In the genomic region with DNA sequence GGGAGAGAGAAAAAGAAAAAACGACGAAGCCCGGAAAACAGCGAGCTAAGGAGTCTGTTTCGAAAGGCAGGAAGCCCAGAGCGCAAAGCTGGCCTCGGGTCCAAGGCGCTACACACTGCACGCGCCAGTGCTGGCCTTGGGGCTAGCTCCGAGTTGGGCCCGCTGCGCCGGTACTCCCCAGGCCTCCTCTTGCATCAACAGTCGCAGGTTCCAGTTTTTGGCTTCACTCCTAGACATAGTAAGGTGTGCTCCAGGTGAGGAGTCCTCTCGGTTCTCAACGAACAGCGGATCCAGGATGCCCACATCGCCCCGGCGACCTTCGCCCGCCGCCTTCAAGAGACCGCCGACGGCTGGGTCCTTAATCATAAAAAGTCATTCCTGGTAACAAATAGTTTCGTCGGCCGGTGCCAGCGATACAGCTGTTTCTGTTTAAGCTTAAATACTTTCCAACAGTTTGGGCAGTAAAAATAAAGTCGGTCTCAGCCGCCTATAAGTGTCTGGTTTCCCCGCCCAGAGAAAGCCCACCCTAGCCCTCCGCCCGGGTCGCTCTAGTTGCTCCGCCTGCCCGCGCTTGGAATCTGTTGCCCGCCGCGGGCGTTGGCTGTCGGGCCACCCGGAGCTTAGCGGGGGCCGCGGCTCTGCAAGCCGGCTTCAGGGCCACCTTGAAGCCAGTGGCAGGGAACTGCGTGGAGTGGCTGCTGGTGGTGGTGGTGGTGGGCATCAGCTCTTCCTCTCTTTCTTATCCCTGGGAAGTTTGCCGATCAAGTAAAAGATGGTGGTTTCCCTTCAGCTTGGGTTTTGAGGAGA, we compare ENCODE assay signal across 9 mouse cellular contexts. TPM values are rescaled to one million over a fixed set of nuclear protein-coding genes. Genes with fewer than 3 reads are reported as not detected.
DNase-seq lines count a peak whose midpoint lies in the region; ATAC-seq and TF ChIP-seq lines count a peak whose summit lies in the region.
"Had no signal": no experiment of that assay in that cellular context is flagged by ENCODE, and none has a peak within 500 bp of the region (broad histone marks: within the 10 kb centered on the region; RNA-seq: fewer than 3 reads in every experiment).

No protein-coding gene starts in this region.

- peaks cover 76% of the 10 kb centered on the region for H3K27me3 ChIP-seq in midbrain, embryonic 11.5 days (ENCODE audit: control insufficient read depth, insufficient read depth, low read length)
- peaks cover 47% of the 10 kb centered on the region for H3K27me3 ChIP-seq in midbrain, embryonic 16.5 days (ENCODE audit: control insufficient read depth, insufficient read depth, low read depth, low read length)
- peaks cover 81% of the 10 kb centered on the region for H3K27me3 ChIP-seq in intestine, embryonic 14.5 days (replicated peaks; ENCODE audit: control insufficient read depth, insufficient read depth, low read length)

- ATAC-seq in midbrain, embryonic 11.5 days (ENCODE audit: low FRiP score), result no peak
- ATAC-seq in midbrain, embryonic 16.5 days, result no peak
- no peak for ATAC-seq in intestine, embryonic 14.5 days (replicated peaks; ENCODE audit: low FRiP score, low TSS enrichment, low read depth)
- no peak for ATAC-seq in granulocyte monocyte progenitor cell, adult 5-6 weeks (replicated peaks; ENCODE audit: poor library complexity, severe bottlenecking)

- no peak overlapping the region for H3K9ac ChIP-seq in midbrain, embryonic 11.5 days (ENCODE audit: low read length)
- H3K9ac ChIP-seq in midbrain, embryonic 16.5 days (ENCODE audit: low read depth, low read length), result no peak overlapping the region
- H3K9ac ChIP-seq in intestine, embryonic 14.5 days (ENCODE audit: low read length), result no peak overlapping the region

- peak overlapping the region; percentile 0; the same call in 1 of the 2 replicates for H3K4me3 ChIP-seq in gastrocnemius, adult 2 months
- no peak overlapping the region for H3K4me3 ChIP-seq in midbrain, embryonic 11.5 days (ENCODE audit: low read depth, low read length)
- no peak overlapping the region for H3K4me3 ChIP-seq in midbrain, embryonic 16.5 days (ENCODE audit: low read depth, low read length)
- H3K4me3 ChIP-seq in intestine, embryonic 14.5 days (ENCODE audit: low read depth, low read length), result peak overlapping the region; percentile 13

- 0 out of 2 replicates have a peak, but pooled peaks cover 3% of the 10 kb centered on the region for H3K36me3 ChIP-seq in midbrain, embryonic 11.5 days (ENCODE audit: control insufficient read depth, insufficient read depth, low read length)
- 0 out of 2 replicates have a peak, but pooled peaks cover 5% of the 10 kb centered on the region for H3K36me3 ChIP-seq in midbrain, embryonic 16.5 days (ENCODE audit: control insufficient read depth, insufficient read depth, low read length)
- H3K36me3 ChIP-seq in intestine, embryonic 14.5 days (ENCODE audit: control insufficient read depth, insufficient read depth, low read length), result peaks cover 7% of the 10 kb centered on the region

- intact Hi-C loops in gastrocnemius, adult 2 months (cut with DNase I), result loop anchor here (5.0 kb wide), 2 partner anchors 45 to 85 kb away; a partner anchor contains a TSS
- intact Hi-C loops in gastrocnemius, postnatal 14 days (cut with DNase I; ENCODE audit: low total_unique reads), result no loop called here

- 2% methylated on average over 52 of the region's 52 CpGs for WGBS in midbrain, embryonic 11.5 days
- WGBS in midbrain, embryonic 16.5 days, result under 1% methylated on average over 52 of the region's 52 CpGs
- WGBS in intestine, embryonic 14.5 days, result under 1% methylated on average over 52 of the region's 52 CpGs

- no peak overlapping the region for H3K4me2 ChIP-seq in midbrain, embryonic 11.5 days
- no peak overlapping the region for H3K4me2 ChIP-seq in midbrain, embryonic 16.5 days (ENCODE audit: low read length)
- H3K4me2 ChIP-seq in intestine, embryonic 14.5 days (ENCODE audit: low read length), result 0 out of 2 replicates have a peak overlapping the region, but pooled peaks have one; percentile 11

- H3K4me1 ChIP-seq in midbrain, embryonic 11.5 days (ENCODE audit: control insufficient read depth, insufficient read depth, low read length), result peaks cover 57% of the 10 kb centered on the region
- peaks cover 43% of the 10 kb centered on the region for H3K4me1 ChIP-seq in midbrain, embryonic 16.5 days (ENCODE audit: control insufficient read depth, insufficient read depth, low read length)
- H3K4me1 ChIP-seq in intestine, embryonic 14.5 days (replicated peaks; ENCODE audit: control insufficient read depth, insufficient read depth, low read length), result peaks cover 51% of the 10 kb centered on the region

- no peak for DNase-seq in gastrocnemius, adult 2 months
- no peak for DNase-seq in gastrocnemius, postnatal 14 days
- peak; percentile 94 for DNase-seq in midbrain, embryonic 11.5 days (ENCODE audit: low spot score, missing footprints)
- DNase-seq in intestine, embryonic 14.5 days (ENCODE audit: low spot score), result peak; percentile 80
- DNase-seq in retina, embryonic 14.5 days (ENCODE audit: low spot score), result peak; percentile 44
- DNase-seq in left cerebral cortex, adult 8-10 months (ENCODE audit: low spot score in 2 of 2), result no peak

- no peak for TF ChIP-seq CTCF in gastrocnemius, adult 2 months (IDR thresholded peaks at IDR 0.05)

- H3K27ac ChIP-seq in gastrocnemius, adult 2 months, result no peak overlapping the region
- no peak overlapping the region for H3K27ac ChIP-seq in midbrain, embryonic 11.5 days (ENCODE audit: low read depth, low read length)
- H3K27ac ChIP-seq in midbrain, embryonic 16.5 days (ENCODE audit: low read length), result no peak overlapping the region
- H3K27ac ChIP-seq in intestine, embryonic 14.5 days (ENCODE audit: low read depth), result no peak overlapping the region

- no peaks in the 10 kb centered on the region for H3K9me3 ChIP-seq in midbrain, embryonic 11.5 days (ENCODE audit: control insufficient read depth, low read length)
- H3K9me3 ChIP-seq in midbrain, embryonic 16.5 days (replicated peaks; ENCODE audit: control insufficient read depth, low read length, poor library complexity, severe bottlenecking), result no peaks in the 10 kb centered on the region
- no peaks in the 10 kb centered on the region for H3K9me3 ChIP-seq in intestine, embryonic 14.5 days (ENCODE audit: control insufficient read depth, low read length)

RNA-seq across cellular contexts. Expression of a gene that starts 1.9 kb away (rescaled TPM):
- total RNA-seq in gastrocnemius, adult 2 months (2021), result 1 to 10 TPM; 1.5 to 1.6 TPM
- 1 to 10 TPM; 2.1 to 2.7 TPM for total RNA-seq in gastrocnemius, postnatal 14 days (2021)
- polyA plus RNA-seq in midbrain, embryonic 11.5 days (2014; fragmentation: Nextera tagmentation; extraction: Ambion mirVana), result 11.3 and 11.9 TPM in 2 replicates
- 8.5 and 8.6 TPM in 2 replicates for polyA plus RNA-seq in midbrain, embryonic 16.5 days (2015; fragmentation: Nextera tagmentation; extraction: Ambion mirVana)
- 7.7 and 11.4 TPM in 2 replicates for polyA plus RNA-seq in intestine, embryonic 14.5 days (2014; fragmentation: Nextera tagmentation; extraction: Ambion mirVana)
- 3.6 TPM in 2 replicates for total RNA-seq in granulocyte monocyte progenitor cell, adult 5-6 weeks (2014; fragmentation: Nextera tagmentation)
- 1.5 and 3.2 TPM in 2 replicates for total RNA-seq in granulocyte monocyte progenitor cell, adult 5-6 weeks (2017)
- total RNA-seq in left cerebral cortex, adult 8-10 months (2022), result 10 to 100 TPM in 2 of 4 experiments, 1 to 10 TPM in 2; 7.1 to 16.7 (median 11.1) TPM

RNA-seq across cellular contexts. Expression of a gene that starts 19.9 kb away (rescaled TPM):
- total RNA-seq in gastrocnemius, adult 2 months (2021), result under 1 TPM; 0.69 to 0.95 TPM
- 1 to 10 TPM; 1.4 to 1.9 TPM for total RNA-seq in gastrocnemius, postnatal 14 days (2021)
- polyA plus RNA-seq in midbrain, embryonic 11.5 days (2014; fragmentation: Nextera tagmentation; extraction: Ambion mirVana), result 66.7 and 70.5 TPM in 2 replicates
- 13.3 and 18.0 TPM in 2 replicates for polyA plus RNA-seq in midbrain, embryonic 16.5 days (2015; fragmentation: Nextera tagmentation; extraction: Ambion mirVana)
- polyA plus RNA-seq in intestine, embryonic 14.5 days (2014; fragmentation: Nextera tagmentation; extraction: Ambion mirVana), result 31.5 and 32.0 TPM in 2 replicates
- total RNA-seq in granulocyte monocyte progenitor cell, adult 5-6 weeks (2014; fragmentation: Nextera tagmentation), result 0.88 and 5.0 TPM in 2 replicates
- 2.1 and 2.6 TPM in 2 replicates for total RNA-seq in granulocyte monocyte progenitor cell, adult 5-6 weeks (2017)
- total RNA-seq in left cerebral cortex, adult 8-10 months (2022), result 1 to 10 TPM; 2.2 to 3.3 (median 2.6) TPM

RNA-seq across cellular contexts. Expression of a gene that starts 43.4 kb away (rescaled TPM):
- total RNA-seq in gastrocnemius, adult 2 months (2021), result 1 to 10 TPM; 2.1 to 2.2 TPM
- 1 to 10 TPM; 4.7 to 5.9 TPM for total RNA-seq in gastrocnemius, postnatal 14 days (2021)
- 6.3 and 7.0 TPM in 2 replicates for polyA plus RNA-seq in midbrain, embryonic 11.5 days (2014; fragmentation: Nextera tagmentation; extraction: Ambion mirVana)
- 23.9 and 25.6 TPM in 2 replicates for polyA plus RNA-seq in midbrain, embryonic 16.5 days (2015; fragmentation: Nextera tagmentation; extraction: Ambion mirVana)
- 9.9 and 10.5 TPM in 2 replicates for polyA plus RNA-seq in intestine, embryonic 14.5 days (2014; fragmentation: Nextera tagmentation; extraction: Ambion mirVana)
- 15.8 and 18.8 TPM in 2 replicates for total RNA-seq in granulocyte monocyte progenitor cell, adult 5-6 weeks (2014; fragmentation: Nextera tagmentation)
- 27.4 and 38.2 TPM in 2 replicates for total RNA-seq in granulocyte monocyte progenitor cell, adult 5-6 weeks (2017)
- 10 to 100 TPM; 48.9 to 54.2 (median 50.0) TPM for total RNA-seq in left cerebral cortex, adult 8-10 months (2022)

RNA-seq across cellular contexts. Expression of a gene that starts 54.7 kb away (rescaled TPM):
- not detected for total RNA-seq in gastrocnemius, adult 2 months (2021)
- not detected for total RNA-seq in gastrocnemius, postnatal 14 days (2021)
- not detected in 2 replicates for polyA plus RNA-seq in midbrain, embryonic 11.5 days (2014; fragmentation: Nextera tagmentation; extraction: Ambion mirVana)
- polyA plus RNA-seq in midbrain, embryonic 16.5 days (2015; fragmentation: Nextera tagmentation; extraction: Ambion mirVana), result not detected in 2 replicates
- not detected in 2 replicates for polyA plus RNA-seq in intestine, embryonic 14.5 days (2014; fragmentation: Nextera tagmentation; extraction: Ambion mirVana)
- total RNA-seq in granulocyte monocyte progenitor cell, adult 5-6 weeks (2014; fragmentation: Nextera tagmentation), result not detected in 2 replicates
- total RNA-seq in granulocyte monocyte progenitor cell, adult 5-6 weeks (2017), result not detected in 2 replicates
- total RNA-seq in left cerebral cortex, adult 8-10 months (2022), result not detected
- total RNA-seq: layer of hippocampus, adult 8-10 months had no signal

Comparison
In these comparisons a context has a peak if more than half of its experiments do, and no peak if none do; other contexts are left out.
1. DNase-seq: peak in midbrain, embryonic 11.5 days (single experiment), intestine, embryonic 14.5 days (single experiment) and retina, embryonic 14.5 days (single experiment); none in gastrocnemius, adult 2 months (single experiment), gastrocnemius, postnatal 14 days (single experiment) and left cerebral cortex, adult 8-10 months (0 of 2).
2. H3K4me3 ChIP-seq: peak in gastrocnemius, adult 2 months (single experiment) and intestine, embryonic 14.5 days (single experiment); none in midbrain, embryonic 11.5 days (single experiment) and midbrain, embryonic 16.5 days (single experiment).